Mouse (Mus musculus) forebrain, postnatal 0 days (tissue): ENCODE data around the gene Slc25a42. TPM values are rescaled to one million over a fixed set of nuclear protein-coding genes. Genes with fewer than 3 reads are reported as not detected.
A peak's percentile ranks its signal among the peaks of the same experiment; 100 is the strongest.
"Not testable (repeated sequence)": the region's sequence is repeated elsewhere in the genome, so short reads cannot be mapped to it uniquely, and the experiment has no call there.

Experiments
- ATAC-seq: fragments of 200-750 bp; cut with Nextera tagmentation; 2 replicates; pipeline ENCODE4 v1.8.0; 2017; ENCODE audit warnings: mild to moderate bottlenecking, moderate library complexity
- DNase-seq: peaks from one replicate; pipeline ENCODE4 v3.0.0-alpha.2; 2015
- H3K27ac ChIP-seq: fragments of 300-500 bp; sonication (generic); 2 replicates; pipeline ENCODE4 v1.5.1; 2014; ENCODE audit warnings: low read depth, mild to moderate bottlenecking, antibody characterized with exemption, low read length, moderate library complexity, mixed read lengths
- H3K27me3 ChIP-seq: fragments of 300-500 bp; sonication (generic); 2 replicates; pipeline ENCODE4 v1.6.1; 2014; ENCODE audit warnings: mild to moderate bottlenecking, low read length, mixed read lengths; ENCODE audit not compliant: insufficient read depth
- H3K36me3 ChIP-seq: fragments of 300-500 bp; sonication (generic); 2 replicates; pipeline ENCODE4 v1.6.1; 2014; ENCODE audit warnings: mild to moderate bottlenecking, moderate library complexity; ENCODE audit not compliant: insufficient read depth
- H3K4me1 ChIP-seq: fragments of 300-500 bp; sonication (generic); 2 replicates; pipeline ENCODE4 v1.6.1; 2014; ENCODE audit warnings: antibody characterized with exemption; ENCODE audit not compliant: insufficient read depth
- H3K4me2 ChIP-seq: fragments of 300-500 bp; sonication (generic); 2 replicates; pipeline ENCODE4 v1.6.1; 2014; ENCODE audit warnings: low read depth, mild to moderate bottlenecking, moderate library complexity
- H3K4me3 ChIP-seq: fragments of 300-500 bp; sonication (generic); 2 replicates; pipeline ENCODE4 v1.5.1; 2014; ENCODE audit warnings: low read depth, low read length, mixed read lengths
- H3K9ac ChIP-seq: fragments of 300-500 bp; sonication (generic); 2 replicates; pipeline ENCODE4 v1.6.1; 2014; ENCODE audit warnings: mild to moderate bottlenecking
- H3K9me3 ChIP-seq: fragments of 300-500 bp; sonication (generic); 2 replicates; pipeline ENCODE4 v1.6.1; 2016; ENCODE audit warnings: low read length
- CTCF ChIP-seq: sonication (generic); IDR thresholded peaks from 2 replicates; pipeline ENCODE4 v1.5.1; 2016; ENCODE audit warnings: antibody characterized with exemption, control low read depth, low read depth
- WGBS: fragments of 180-500 bp; shearing (Covaris S2); extraction: QIAGEN DNeasy Blood & Tissue Kit; methylation state at CpG from one replicate; pipeline ENCODE4 v1.1.7; 2014; 5-methylcytosine and 5-hydroxymethylcytosine counted together
- polyA plus RNA-seq: library from polyadenylated mRNA; unstranded; fragments of >200 nt; fragmentation: Nextera tagmentation; extraction: Ambion mirVana; gene quantifications from 2 replicates; pipeline ENCODE4 v1.2.1, GENCODE M21; 2015
- total RNA-seq: library from RNA; depleted of rRNA; stranded (reverse); fragments of >200 nt; gene quantifications from 2 replicates; pipeline ENCODE4 v1.2.3, GENCODE M21; 2014

Slc25a42 gene
- total and polyA plus RNA-seq, 2 experiments from 2014 or later: 6.2 to 11.7 TPM

- DNase-seq: no peak
- ATAC-seq: no peak
- peaks cover 49% of the 10 kb centered on the region for H3K36me3 ChIP-seq
Measured at GRCm38 (mm10) chr8:70223341-70223740, 11.2 kb upstream of the Slc25a42 start.

GRCm38 (mm10) chr8:70222041-70222440 is 9.9 kb upstream of the Slc25a42 start:
- Histone ChIP-seq H3K36me3 (peaks cover 49% of the 10 kb centered on the region), H3K4me1 (no peaks in the 10 kb centered on the region), H3K9ac (no peak overlapping the region), H3K27ac (no peak overlapping the region), H3K4me3 (no peak overlapping the region), H3K27me3 (no peaks in the 10 kb centered on the region), H3K9me3 (no peaks in the 10 kb centered on the region), H3K4me2 (no peak overlapping the region)
- no peak for TF ChIP-seq CTCF
- 92% methylated on average over 12 of the region's 12 CpGs for WGBS
- DNase-seq (no peak), ATAC-seq (no peak)

More at GRCm38 (mm10) chr8:70223341-70223740, 11.2 kb upstream of the Slc25a42 start:
- Histone ChIP-seq H3K27ac (no peak overlapping the region), H3K4me3 (no peak overlapping the region), H3K27me3 (no peaks in the 10 kb centered on the region), H3K9ac (no peak overlapping the region), H3K4me2 (no peak overlapping the region), H3K4me1 (no peaks in the 10 kb centered on the region), H3K9me3 (no peaks in the 10 kb centered on the region)
- WGBS: 50% methylated on average over 6 of the region's 6 CpGs
- TF ChIP-seq CTCF: peak; percentile 58

- Histone ChIP-seq H3K36me3 (peaks cover 48% of the 10 kb centered on the region), H3K27ac (no peak overlapping the region), H3K4me1 (no peaks in the 10 kb centered on the region), H3K9ac (no peak overlapping the region), H3K9me3 (no peaks in the 10 kb centered on the region), H3K4me3 (no peak overlapping the region), H3K27me3 (no peaks in the 10 kb centered on the region), H3K4me2 (no peak overlapping the region)
- DNase-seq (no peak), ATAC-seq (no peak)
- TF ChIP-seq CTCF: no peak
- WGBS: 93% methylated on average over 3 of the region's 3 CpGs
Measured at GRCm38 (mm10) chr8:70220911-70221310, 8.8 kb upstream of the Slc25a42 start.

GRCm38 (mm10) chr8:70220236-70220840 is 8.2 kb upstream of the Slc25a42 start:
- 77% methylated on average over 8 of the region's 8 CpGs for WGBS
- Histone ChIP-seq H3K4me2 (no peak overlapping the region), H3K27me3 (no peaks in the 10 kb centered on the region), H3K9me3 (no peaks in the 10 kb centered on the region), H3K36me3 (peaks cover 42% of the 10 kb centered on the region), H3K9ac (no peak overlapping the region), H3K27ac (no peak overlapping the region), H3K4me3 (no peak overlapping the region), H3K4me1 (no peaks in the 10 kb centered on the region)
- DNase-seq: no peak
- no peak for TF ChIP-seq CTCF
- no peak for ATAC-seq

- no peak overlapping the region for H3K9ac ChIP-seq
- peak; percentile 37 for DNase-seq
- ATAC-seq: peak; percentile 47
Measured at GRCm38 (mm10) chr8:70219107-70219684, 7.1 kb upstream of the Slc25a42 start.

GRCm38 (mm10) chr8:70217441-70217840 is 5.3 kb upstream of the Slc25a42 start:
- H3K4me1 ChIP-seq: 0 out of 2 replicates have a peak, but pooled peaks cover 4% of the 10 kb centered on the region
- ATAC-seq (no peak), DNase-seq (no peak)
- no peak for TF ChIP-seq CTCF
- peaks cover 13% of the 10 kb centered on the region for H3K36me3 ChIP-seq
- no peaks in the 10 kb centered on the region for H3K27me3 ChIP-seq
- no peak overlapping the region for H3K4me2 ChIP-seq
- H3K4me3 ChIP-seq: no peak overlapping the region
- H3K9ac ChIP-seq: no peak overlapping the region
- H3K27ac ChIP-seq: no peak overlapping the region
- H3K9me3 ChIP-seq: no peaks in the 10 kb centered on the region

More at GRCm38 (mm10) chr8:70219107-70219684, 7.1 kb upstream of the Slc25a42 start:
- no peaks in the 10 kb centered on the region for H3K4me1 ChIP-seq
- H3K36me3 ChIP-seq: peaks cover 31% of the 10 kb centered on the region
- no peak for TF ChIP-seq CTCF
- H3K4me2 ChIP-seq: no peak overlapping the region
- H3K27ac ChIP-seq: no peak overlapping the region
- 50% methylated on average over 5 of the region's 5 CpGs for WGBS
- no peaks in the 10 kb centered on the region for H3K9me3 ChIP-seq
- H3K27me3 ChIP-seq: no peaks in the 10 kb centered on the region
- H3K4me3 ChIP-seq: no peak overlapping the region

- Histone ChIP-seq H3K4me2 (no peak overlapping the region), H3K4me1 (0 out of 2 replicates have a peak, but pooled peaks cover 4% of the 10 kb centered on the region), H3K27me3 (no peaks in the 10 kb centered on the region), H3K36me3 (peaks cover 5% of the 10 kb centered on the region; the same call in 1 of the 2 replicates), H3K27ac (no peak overlapping the region), H3K9me3 (no peaks in the 10 kb centered on the region), H3K4me3 (no peak overlapping the region), H3K9ac (no peak overlapping the region)
- ATAC-seq (no peak), DNase-seq (peak; percentile 75)
- TF ChIP-seq CTCF: no peak
- 54% methylated on average over 1 of the region's 1 CpGs for WGBS
Measured at GRCm38 (mm10) chr8:70216566-70216965, 4.5 kb upstream of the Slc25a42 start.

- not testable (repeated sequence) for H3K27me3 ChIP-seq, ATAC-seq, H3K36me3 ChIP-seq, H3K4me2 ChIP-seq, H3K27ac ChIP-seq, H3K4me3 ChIP-seq, H3K4me1 ChIP-seq, H3K9ac ChIP-seq, DNase-seq, H3K9me3 ChIP-seq
- WGBS: 68% methylated on average over 3 of the region's 3 CpGs
Measured at GRCm38 (mm10) chr8:70216161-70216560, 4.1 kb upstream of the Slc25a42 start.
